Mouse (Mus musculus): ENCODE measurements around the gene Unc5c. TPM values are rescaled to one million over a fixed set of nuclear protein-coding genes. Genes with fewer than 3 reads are reported as not detected.

Gene Unc5c
- 10 to 100 TPM; 37.1 to 37.7 TPM for total RNA-seq (2021)
- long read RNA-seq, partial matches to known transcripts: 0 of 2 reads
- long read RNA-seq, other reads (novel, unspliced or antisense): 2 of 2 reads

- peak; percentile 70 to 80 for DNase-seq (ENCODE audit: low spot score in 2 of 2)
These were observed at the start of gene Unc5c for GRCm38 (mm10) chr3:141465104-141465705. TSS of gene Unc5c (plus strand) at chr3:141465216.

GRCm38 (mm10) chr3:141457475-141457874 lies 7.5 kb upstream of the Unc5c start:
- DNase-seq (ENCODE audit: low spot score in 2 of 2): no peak

- DNase-seq (ENCODE audit: low spot score in 2 of 2): no peak
These were observed 2.5 kb upstream of the Unc5c start for GRCm38 (mm10) chr3:141462482-141462881.

- peak; percentile 62 to 73 for DNase-seq (ENCODE audit: low spot score in 2 of 2)
These were observed 319 bp upstream of the Unc5c start for GRCm38 (mm10) chr3:141464691-141465103.

- peak; percentile 34 to 47 for DNase-seq (ENCODE audit: low spot score in 2 of 2)
These were observed 1.0 kb downstream of the Unc5c start for GRCm38 (mm10) chr3:141466061-141466460.

- DNase-seq (ENCODE audit: low spot score in 2 of 2): peak; percentile 14 to 26
These were observed 1.8 kb downstream of the Unc5c start for GRCm38 (mm10) chr3:141466727-141467335.

- DNase-seq (ENCODE audit: low spot score in 2 of 2): peak; percentile 22 to 29
These were observed 4.3 kb downstream of the Unc5c start for GRCm38 (mm10) chr3:141469338-141469737.

GRCm38 (mm10) chr3:141473205-141473604 lies 8.2 kb downstream of the Unc5c start:
- no peak for DNase-seq (ENCODE audit: low spot score in 2 of 2)

GRCm38 (mm10) chr3:141475389-141475788 lies 10.4 kb downstream of the Unc5c start:
- DNase-seq (ENCODE audit: low spot score in 2 of 2): no peak

- no peak for DNase-seq (ENCODE audit: low spot score in 2 of 2)
These were observed 10.9 kb downstream of the Unc5c start for GRCm38 (mm10) chr3:141475919-141476318.

- no peak for DNase-seq (ENCODE audit: low spot score in 2 of 2)
These were observed 11.7 kb downstream of the Unc5c start for GRCm38 (mm10) chr3:141476670-141477069.

GRCm38 (mm10) chr3:141482465-141482864 lies 17.4 kb downstream of the Unc5c start:
- no peak for DNase-seq (ENCODE audit: low spot score in 2 of 2)

GRCm38 (mm10) chr3:141483665-141484431 lies 18.8 kb downstream of the Unc5c start:
- DNase-seq (ENCODE audit: low spot score in 2 of 2): no peak

- no peak for DNase-seq (ENCODE audit: low spot score in 2 of 2)
These were observed 20.2 kb downstream of the Unc5c start for GRCm38 (mm10) chr3:141485218-141485617.

GRCm38 (mm10) chr3:141490647-141491046 lies 25.6 kb downstream of the Unc5c start:
- DNase-seq (ENCODE audit: low spot score in 2 of 2): no peak

GRCm38 (mm10) chr3:141491272-141491950 lies 26.4 kb downstream of the Unc5c start:
- DNase-seq (ENCODE audit: low spot score in 2 of 2): no peak

- DNase-seq (ENCODE audit: low spot score in 2 of 2): no peak
These were observed 26.9 kb downstream of the Unc5c start for GRCm38 (mm10) chr3:141491951-141492310.

GRCm38 (mm10) chr3:141493000-141493399 lies 28.0 kb downstream of the Unc5c start:
- DNase-seq (ENCODE audit: low spot score in 2 of 2): no peak

GRCm38 (mm10) chr3:141498348-141499056 lies 33.5 kb downstream of the Unc5c start:
- no peak for DNase-seq (ENCODE audit: low spot score in 2 of 2)

- no peak for DNase-seq (ENCODE audit: low spot score in 2 of 2)
These were observed 37.0 kb downstream of the Unc5c start for GRCm38 (mm10) chr3:141501845-141502505.

Data from layer of hippocampus, postnatal 10 days (tissue).